Mouse (Mus musculus): ENCODE data around the gene Malrd1.

DNA sequence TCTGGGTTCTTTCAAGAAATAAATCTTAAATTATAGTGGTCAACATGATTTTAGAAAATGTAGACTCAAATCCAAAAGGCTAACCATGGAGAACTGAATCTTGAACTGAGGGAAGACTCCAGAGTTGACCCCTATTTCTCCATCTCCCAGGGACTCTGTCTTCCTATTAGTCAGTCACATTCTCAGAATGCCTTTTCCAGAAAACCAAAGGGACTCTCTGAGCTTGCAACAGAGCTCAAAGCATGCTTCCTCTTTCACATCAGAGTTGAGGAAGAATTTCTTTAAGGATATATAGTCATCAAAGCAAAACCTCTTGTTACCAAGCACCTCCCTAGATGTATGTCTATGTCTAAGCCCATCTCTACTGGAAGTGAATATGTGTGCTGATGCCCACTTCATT lies 686.5 kb downstream of the Malrd1 start:
- no peak for TF ChIP-seq POLR2A (IDR thresholded peaks at IDR 0.05; ENCODE audit: control insufficient read depth, low read depth, low read length)
- TF ChIP-seq CTCF (IDR thresholded peaks at IDR 0.05; ENCODE audit: control insufficient read depth, insufficient read depth, insufficient replicate concordance, low read depth, low read length): no peak

Data from testis, adult 2 months (tissue).